Mouse (Mus musculus): ENCODE results near the gene Dbx2. TPM values are rescaled to one million over a fixed set of nuclear protein-coding genes. Genes with fewer than 3 reads are reported as not detected.

The Dbx2 gene
- polyA plus RNA-seq, 2 experiments, result 6.6 to 8.6 TPM

DNA sequence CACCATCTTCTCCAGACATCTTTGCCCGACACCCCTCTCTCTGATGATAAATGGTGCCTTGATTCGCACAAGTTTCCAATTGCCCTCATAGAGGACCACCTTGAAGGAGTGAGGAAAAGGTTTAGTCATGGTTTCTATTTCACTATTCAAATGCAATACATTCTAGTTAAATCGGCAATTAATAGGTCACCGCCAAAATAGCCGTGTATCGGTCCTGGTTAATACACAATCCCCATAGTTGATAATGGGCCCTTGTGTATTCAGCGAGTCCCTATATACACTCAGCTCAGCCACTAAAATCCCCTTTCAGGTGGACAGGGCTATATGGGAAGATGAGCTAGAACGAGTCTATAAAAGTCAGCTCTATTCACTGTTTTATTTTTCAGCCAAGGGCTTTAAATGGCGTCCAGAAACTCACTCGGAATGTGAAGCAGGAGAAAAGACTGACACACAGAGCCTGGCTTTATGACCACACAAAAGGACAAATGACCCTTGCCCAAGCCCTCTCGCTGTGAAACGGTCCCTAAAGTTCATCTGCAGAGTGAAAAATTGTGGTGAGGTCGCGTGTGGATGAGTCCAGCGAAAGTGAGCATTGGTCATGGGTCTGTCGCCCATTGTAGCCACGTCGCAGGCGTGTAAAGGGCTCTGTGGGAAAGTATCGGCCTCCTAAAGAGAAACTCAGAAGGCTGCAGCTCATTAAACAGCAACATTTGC is 16.5 kb downstream of the Dbx2 start:
- 52% methylated on average over 20 of the region's 20 CpGs for WGBS

DNA sequence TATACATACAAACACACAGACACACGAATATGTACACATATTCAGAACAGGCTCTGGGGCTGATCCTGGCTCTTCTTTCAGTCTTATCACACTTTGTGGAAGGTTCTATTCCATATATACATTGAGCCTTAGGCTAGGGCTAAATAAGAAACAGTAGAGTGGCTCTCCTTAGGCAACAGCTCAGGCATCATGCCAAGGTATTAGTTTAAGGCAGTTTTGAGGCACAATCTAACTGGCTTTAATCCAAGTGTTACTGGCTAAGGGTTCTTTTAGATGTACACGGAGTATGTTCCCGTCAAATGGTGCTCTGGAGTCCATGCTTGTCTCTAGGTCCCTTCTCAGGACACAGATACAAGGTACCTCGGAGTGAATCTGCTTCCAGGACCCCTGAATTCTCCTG is 31.4 kb downstream of the Dbx2 start:
- Histone ChIP-seq H3K4me2 (replicated peaks; ENCODE audit: low read depth, low read length, severe bottlenecking) (no peak overlapping the region), H3K9ac (ENCODE audit: low read depth, low read length, severe bottlenecking) (no peak overlapping the region), H3K36me3 (ENCODE audit: control insufficient read depth, insufficient read depth, low read length) (no peaks in the 10 kb centered on the region), H3K27me3 (ENCODE audit: control insufficient read depth, insufficient read depth, low read length) (no peaks in the 10 kb centered on the region), H3K27ac (replicated peaks; ENCODE audit: low read depth, low read length) (no peak overlapping the region), H3K4me1 (ENCODE audit: control insufficient read depth, insufficient read depth, low read length) (peaks cover 10% of the 10 kb centered on the region; the same call in 1 of the 2 replicates), H3K9me3 (ENCODE audit: control insufficient read depth, low read length) (no peaks in the 10 kb centered on the region), H3K4me3 (replicated peaks; ENCODE audit: low read length) (no peak overlapping the region)
- WGBS, result 56% methylated on average over 4 of the region's 4 CpGs
- no peak for TF ChIP-seq POLR2A (IDR thresholded peaks at IDR 0.05; ENCODE audit: borderline replicate concordance, extremely low read depth, insufficient read depth, insufficient read length)
- DNase-seq (ENCODE audit: low spot score), result peak; percentile 59
- no peak for ATAC-seq (ENCODE audit: low FRiP score, low read depth)

More for the DNA sequence above, 16.5 kb downstream of the Dbx2 start:
- H3K27ac ChIP-seq (replicated peaks; ENCODE audit: low read depth, low read length), result peak overlapping the region; percentile 65
- peaks cover 4% of the 10 kb centered on the region; the same call in 1 of the 2 replicates for H3K27me3 ChIP-seq (ENCODE audit: control insufficient read depth, insufficient read depth, low read length)
- TF ChIP-seq POLR2A (IDR thresholded peaks at IDR 0.05; ENCODE audit: borderline replicate concordance, extremely low read depth, insufficient read depth, insufficient read length), result no peak
- no peak overlapping the region for H3K9ac ChIP-seq (ENCODE audit: low read depth, low read length, severe bottlenecking)
- no peak for DNase-seq (ENCODE audit: low spot score)
- peak overlapping the region; percentile 28 for H3K4me2 ChIP-seq (replicated peaks; ENCODE audit: low read depth, low read length, severe bottlenecking)
- ATAC-seq (ENCODE audit: low FRiP score, low read depth), result no peak
- H3K36me3 ChIP-seq (ENCODE audit: control insufficient read depth, insufficient read depth, low read length), result no peaks in the 10 kb centered on the region
- H3K4me1 ChIP-seq (ENCODE audit: control insufficient read depth, insufficient read depth, low read length), result peaks cover 27% of the 10 kb centered on the region
- no peaks in the 10 kb centered on the region for H3K9me3 ChIP-seq (ENCODE audit: control insufficient read depth, low read length)
- H3K4me3 ChIP-seq (replicated peaks; ENCODE audit: low read length), result no peak overlapping the region

DNA sequence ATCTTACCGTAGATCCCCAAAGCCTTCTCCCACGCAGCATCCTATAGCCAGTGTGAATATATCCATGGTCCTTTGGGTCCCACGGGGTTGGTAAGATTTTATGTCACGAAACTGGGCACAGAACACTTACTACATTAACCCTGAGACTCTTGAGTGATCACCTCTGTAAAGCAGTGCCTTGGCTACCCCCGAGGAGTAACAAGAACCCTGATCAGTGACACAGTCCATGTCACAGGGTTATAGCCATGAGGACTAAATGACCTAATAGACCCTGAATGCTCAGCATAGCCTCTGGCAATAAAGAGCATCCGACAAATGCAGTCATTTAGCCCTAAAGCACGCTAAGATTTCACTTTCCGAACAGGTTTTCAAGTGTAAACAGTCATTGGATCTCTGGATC is 33.0 kb downstream of the Dbx2 start:
- DNase-seq (ENCODE audit: low spot score) (no peak), ATAC-seq (ENCODE audit: low FRiP score, low read depth) (no peak)
- no peak overlapping the region for H3K4me3 ChIP-seq (replicated peaks; ENCODE audit: low read length)
- H3K4me1 ChIP-seq (ENCODE audit: control insufficient read depth, insufficient read depth, low read length), result peaks cover 10% of the 10 kb centered on the region; the same call in 1 of the 2 replicates
- no peak overlapping the region for H3K27ac ChIP-seq (replicated peaks; ENCODE audit: low read depth, low read length)
- no peaks in the 10 kb centered on the region for H3K9me3 ChIP-seq (ENCODE audit: control insufficient read depth, low read length)
- 54% methylated on average over 8 of the region's 8 CpGs for WGBS
- H3K9ac ChIP-seq (ENCODE audit: low read depth, low read length, severe bottlenecking), result no peak overlapping the region
- H3K27me3 ChIP-seq (ENCODE audit: control insufficient read depth, insufficient read depth, low read length), result no peaks in the 10 kb centered on the region
- H3K4me2 ChIP-seq (replicated peaks; ENCODE audit: low read depth, low read length, severe bottlenecking), result no peak overlapping the region
- no peaks in the 10 kb centered on the region for H3K36me3 ChIP-seq (ENCODE audit: control insufficient read depth, insufficient read depth, low read length)
- TF ChIP-seq POLR2A (IDR thresholded peaks at IDR 0.05; ENCODE audit: borderline replicate concordance, extremely low read depth, insufficient read depth, insufficient read length), result no peak

DNA sequence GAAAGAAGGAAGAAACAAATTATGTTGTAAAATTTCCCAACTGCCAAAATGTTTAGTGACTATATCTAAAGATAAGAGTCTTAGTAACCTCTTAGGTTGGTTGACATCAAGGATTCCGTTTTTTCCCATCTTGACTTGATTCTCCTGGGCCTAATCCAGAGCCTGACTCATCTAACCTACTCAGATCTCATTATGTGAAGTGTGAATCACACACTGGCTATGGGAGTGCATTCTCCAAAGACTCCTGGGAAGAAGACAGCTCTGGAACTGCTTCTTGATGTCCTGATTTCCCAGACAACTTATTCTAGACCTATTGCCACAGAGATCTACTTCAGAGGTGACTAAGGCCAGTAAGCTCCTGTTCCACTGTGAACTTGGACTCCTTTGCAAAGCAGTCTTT is 43.2 kb downstream of the Dbx2 start:
- no peak overlapping the region for H3K9ac ChIP-seq (ENCODE audit: low read depth, low read length, severe bottlenecking)
- H3K27ac ChIP-seq (replicated peaks; ENCODE audit: low read depth, low read length), result no peak overlapping the region
- ATAC-seq (ENCODE audit: low FRiP score, low read depth) (no peak), DNase-seq (ENCODE audit: low spot score) (no peak)
- WGBS, result 83% methylated on average over 1 of the region's 1 CpGs
- H3K9me3 ChIP-seq (ENCODE audit: control insufficient read depth, low read length), result no peaks in the 10 kb centered on the region
- H3K4me1 ChIP-seq (ENCODE audit: control insufficient read depth, insufficient read depth, low read length), result no peaks in the 10 kb centered on the region
- no peak for TF ChIP-seq POLR2A (IDR thresholded peaks at IDR 0.05; ENCODE audit: borderline replicate concordance, extremely low read depth, insufficient read depth, insufficient read length)
- no peak overlapping the region for H3K4me3 ChIP-seq (replicated peaks; ENCODE audit: low read length)
- H3K36me3 ChIP-seq (ENCODE audit: control insufficient read depth, insufficient read depth, low read length), result no peaks in the 10 kb centered on the region
- H3K27me3 ChIP-seq (ENCODE audit: control insufficient read depth, insufficient read depth, low read length), result no peaks in the 10 kb centered on the region
- no peak overlapping the region for H3K4me2 ChIP-seq (replicated peaks; ENCODE audit: low read depth, low read length, severe bottlenecking)

DNA sequence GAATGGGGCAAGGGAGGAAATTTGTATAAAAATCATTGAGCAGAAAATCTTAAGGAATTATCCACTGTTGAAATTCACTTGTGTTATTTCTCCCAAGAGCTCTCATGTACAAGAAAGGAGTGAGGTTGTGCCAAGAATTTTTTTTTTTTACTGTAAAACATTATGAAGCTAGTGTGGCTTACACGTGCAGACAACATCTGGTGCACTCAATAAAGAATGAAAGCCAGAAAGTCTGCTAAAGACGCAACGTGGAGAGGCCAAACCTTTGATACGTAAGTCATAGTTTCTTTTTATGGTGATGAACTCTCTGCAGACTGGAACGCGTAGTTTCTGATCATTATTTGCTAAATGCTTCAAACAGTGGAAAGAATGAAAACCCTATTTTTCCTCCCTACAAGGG is 54.6 kb downstream of the Dbx2 start:
- Histone ChIP-seq H3K36me3 (ENCODE audit: control insufficient read depth, insufficient read depth, low read length) (no peaks in the 10 kb centered on the region), H3K9me3 (ENCODE audit: control insufficient read depth, low read length) (no peaks in the 10 kb centered on the region), H3K27ac (replicated peaks; ENCODE audit: low read depth, low read length) (no peak overlapping the region), H3K4me1 (ENCODE audit: control insufficient read depth, insufficient read depth, low read length) (0 out of 2 replicates have a peak, but pooled peaks cover 4% of the 10 kb centered on the region), H3K9ac (ENCODE audit: low read depth, low read length, severe bottlenecking) (no peak overlapping the region), H3K27me3 (ENCODE audit: control insufficient read depth, insufficient read depth, low read length) (no peaks in the 10 kb centered on the region), H3K4me2 (replicated peaks; ENCODE audit: low read depth, low read length, severe bottlenecking) (no peak overlapping the region), H3K4me3 (replicated peaks; ENCODE audit: low read length) (no peak overlapping the region)
- no peak for TF ChIP-seq POLR2A (IDR thresholded peaks at IDR 0.05; ENCODE audit: borderline replicate concordance, extremely low read depth, insufficient read depth, insufficient read length)
- peak; percentile 76 for ATAC-seq (ENCODE audit: low FRiP score, low read depth)
- DNase-seq (ENCODE audit: low spot score), result peak; percentile 89
- WGBS, result 21% methylated on average over 6 of the region's 6 CpGs

All from limb, embryonic 14.5 days (tissue).